Mouse (Mus musculus) C2C12 (cell line): Measurements from ENCODE around the gene Sppl2c. TPM values are rescaled to one million over a fixed set of nuclear protein-coding genes. Genes with fewer than 3 reads are reported as not detected.

Source experiments
- H3K27me3 ChIP-seq: one replicate; pipeline ENCODE4 v1.6.1; 2011; ENCODE audit not compliant: control insufficient read depth, insufficient read depth, insufficient read length
- H3K36me3 ChIP-seq: one replicate; pipeline ENCODE4 v1.6.1; 2011; ENCODE audit not compliant: control insufficient read depth, insufficient read depth
- H3K4me3 ChIP-seq: one replicate; pipeline ENCODE4 v1.5.1; 2011; ENCODE audit warnings: mild to moderate bottlenecking, control low read depth; ENCODE audit not compliant: poor library complexity, insufficient read depth, severe bottlenecking
- H3K79me2 ChIP-seq: one replicate; pipeline ENCODE4 v1.6.1; 2011; ENCODE audit not compliant: control insufficient read depth, insufficient read depth
- H3K79me3 ChIP-seq: one replicate; pipeline ENCODE4 v1.6.1; 2011; ENCODE audit warnings: low read depth, control low read depth
- H3ac ChIP-seq: one replicate; pipeline ENCODE3; 2011; ENCODE audit warnings: low read depth; ENCODE audit not compliant: control insufficient read depth, insufficient read length
- CEBPB ChIP-seq: IDR thresholded peaks from one replicate; pipeline ENCODE4 v1.6.1; 2011; ENCODE audit warnings: low read depth, mild to moderate bottlenecking, control low read depth, moderate library complexity
- CTCF ChIP-seq: IDR thresholded peaks from one replicate; pipeline ENCODE4 v1.5.1; 2011; ENCODE audit not compliant: control insufficient read depth, insufficient read depth, insufficient read length
- FOSL1 ChIP-seq: IDR thresholded peaks from one replicate; pipeline ENCODE4 v1.8.0; 2011; ENCODE audit warnings: mild to moderate bottlenecking, low read length; ENCODE audit not compliant: poor library complexity, insufficient read depth, severe bottlenecking
- MAX ChIP-seq: IDR thresholded peaks from one replicate; pipeline ENCODE4 v1.6.1; 2011; ENCODE audit warnings: mild to moderate bottlenecking, control low read depth
- MYOD1 ChIP-seq: IDR thresholded peaks from one replicate; pipeline ENCODE4 v1.6.1; 2011; ENCODE audit warnings: low read depth; ENCODE audit not compliant: control insufficient read depth, insufficient read length
- MYOG ChIP-seq: IDR thresholded peaks from one replicate; pipeline ENCODE4 v1.6.1; 2011; ENCODE audit not compliant: control insufficient read depth, insufficient read length; ENCODE audit errors: extremely low read depth
- USF1 ChIP-seq: IDR thresholded peaks from one replicate; pipeline ENCODE4 v1.6.1; 2011; ENCODE audit warnings: low read depth, mild to moderate bottlenecking, control low read depth, moderate library complexity
- polyA plus RNA-seq: library from polyadenylated mRNA; unstranded; fragments of >200 nt; fragmentation: generic; extraction: Trizol; gene quantifications from one replicate; pipeline ENCODE4 v1.2.1, GENCODE M21; 2012; ENCODE audit warnings: missing spikeins

The Sppl2c gene
- polyA plus RNA-seq, 1 experiment: not detected

DNA sequence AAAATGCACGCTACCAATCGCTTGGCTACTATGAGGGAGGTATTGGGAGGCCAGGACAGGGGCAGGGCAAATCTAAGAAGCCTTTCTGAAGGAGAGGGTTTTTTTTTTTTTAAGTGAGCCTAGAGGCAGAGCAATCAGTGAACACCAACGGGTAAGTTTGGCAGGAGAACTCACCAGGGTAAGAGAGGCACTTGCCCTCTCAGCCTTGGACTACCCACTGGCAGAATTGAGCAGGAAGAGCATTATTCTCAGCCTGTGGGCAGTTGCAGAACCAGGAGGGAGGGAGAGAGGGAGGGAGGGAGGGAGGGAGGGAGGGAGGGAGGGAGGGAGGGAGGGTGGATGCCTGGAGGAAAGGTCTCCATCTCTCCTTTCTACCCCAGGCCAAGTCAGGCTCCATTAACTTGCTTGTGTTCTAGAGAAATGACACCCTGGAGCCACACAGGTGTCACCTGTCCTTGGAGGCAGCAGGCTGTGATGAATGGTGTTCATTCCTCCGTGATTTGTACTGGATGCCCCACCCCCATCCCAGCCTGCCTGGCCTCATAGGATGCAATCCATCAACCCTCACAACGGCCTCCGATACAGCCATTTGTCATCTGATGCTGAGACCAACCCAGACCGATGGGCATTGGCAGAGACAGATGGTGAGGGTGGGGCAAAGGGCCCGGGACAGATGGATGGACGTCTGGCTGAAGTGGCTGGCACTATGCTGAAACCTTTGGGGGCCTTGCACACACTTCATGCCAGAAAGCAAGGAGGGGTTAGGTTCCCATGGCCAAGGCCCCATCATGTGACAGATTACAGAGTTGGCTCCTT is 31.1 kb upstream of the Sppl2c start:
- TF ChIP-seq CTCF (no peak), MAX (no peak), FOSL1 (no peak)
- no peak overlapping the region for H3K4me3 ChIP-seq
- H3K36me3 ChIP-seq: no peaks in the 10 kb centered on the region

DNA sequence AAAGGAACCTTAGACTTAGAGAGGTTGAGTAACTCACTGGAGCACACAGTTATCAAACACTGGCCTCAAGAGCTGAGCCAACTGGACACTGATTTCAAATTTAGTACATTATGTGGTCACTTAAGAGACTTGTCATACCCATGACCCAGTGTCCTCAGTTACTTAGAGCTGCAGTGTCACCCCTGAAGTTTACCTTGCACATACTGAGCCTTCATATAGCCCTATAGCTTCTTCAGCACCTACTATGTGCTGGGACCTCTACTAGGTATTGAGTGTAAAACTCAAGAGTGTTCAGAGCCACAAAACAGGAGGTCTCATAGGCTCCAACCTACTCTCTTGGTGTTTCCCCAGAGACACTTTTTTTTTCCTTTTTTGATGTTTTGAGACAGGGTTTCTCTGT is 30.2 kb upstream of the Sppl2c start:
- no peaks in the 10 kb centered on the region for H3K79me2 ChIP-seq
- no peak for TF ChIP-seq MYOD1
- TF ChIP-seq MYOG: no peak
- no peak for TF ChIP-seq CTCF
- TF ChIP-seq MAX: no peak
- TF ChIP-seq CEBPB: no peak
- TF ChIP-seq USF1: no peak
- TF ChIP-seq FOSL1: no peak
- H3K27me3 ChIP-seq: peaks cover 31% of the 10 kb centered on the region

More for the DNA sequence above, 31.1 kb upstream of the Sppl2c start:
- Histone ChIP-seq H3K27me3 (peaks cover 39% of the 10 kb centered on the region), H3K79me2 (no peaks in the 10 kb centered on the region), H3K79me3 (no peaks in the 10 kb centered on the region), H3ac (no peak overlapping the region)

DNA sequence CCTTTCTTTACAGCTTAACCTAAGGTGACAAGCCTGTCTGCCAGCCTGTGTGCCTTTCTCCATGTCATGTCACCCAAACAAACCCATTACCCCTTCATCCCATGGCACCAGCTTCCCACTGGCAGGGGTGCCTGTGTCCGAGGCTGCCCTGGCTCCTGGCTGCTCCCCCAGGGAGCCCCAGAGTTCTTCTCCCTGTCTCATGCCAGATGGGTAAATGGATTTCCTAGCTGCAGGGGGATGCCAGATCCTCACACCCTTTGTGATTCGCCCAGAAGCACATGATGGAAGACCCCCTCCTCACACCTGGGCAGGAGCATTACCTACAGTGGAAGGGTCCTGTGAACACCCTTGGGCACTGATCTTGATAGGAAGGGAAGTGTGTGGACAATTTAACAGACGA is 29.7 kb upstream of the Sppl2c start:
- Histone ChIP-seq H3K36me3 (no peaks in the 10 kb centered on the region), H3K4me3 (no peak overlapping the region), H3K79me2 (no peaks in the 10 kb centered on the region), H3K27me3 (peaks cover 26% of the 10 kb centered on the region), H3K79me3 (no peaks in the 10 kb centered on the region), H3ac (no peak overlapping the region)
- TF ChIP-seq MYOD1: no peak
- no peak for TF ChIP-seq CEBPB
- TF ChIP-seq CTCF: no peak
- TF ChIP-seq FOSL1: no peak
- no peak for TF ChIP-seq MAX
- TF ChIP-seq USF1: no peak
- no peak for TF ChIP-seq MYOG

More for the DNA sequence above, 30.2 kb upstream of the Sppl2c start:
- H3ac ChIP-seq: no peak overlapping the region
- H3K79me3 ChIP-seq: no peaks in the 10 kb centered on the region
- no peak overlapping the region for H3K4me3 ChIP-seq
- H3K36me3 ChIP-seq: no peaks in the 10 kb centered on the region

DNA sequence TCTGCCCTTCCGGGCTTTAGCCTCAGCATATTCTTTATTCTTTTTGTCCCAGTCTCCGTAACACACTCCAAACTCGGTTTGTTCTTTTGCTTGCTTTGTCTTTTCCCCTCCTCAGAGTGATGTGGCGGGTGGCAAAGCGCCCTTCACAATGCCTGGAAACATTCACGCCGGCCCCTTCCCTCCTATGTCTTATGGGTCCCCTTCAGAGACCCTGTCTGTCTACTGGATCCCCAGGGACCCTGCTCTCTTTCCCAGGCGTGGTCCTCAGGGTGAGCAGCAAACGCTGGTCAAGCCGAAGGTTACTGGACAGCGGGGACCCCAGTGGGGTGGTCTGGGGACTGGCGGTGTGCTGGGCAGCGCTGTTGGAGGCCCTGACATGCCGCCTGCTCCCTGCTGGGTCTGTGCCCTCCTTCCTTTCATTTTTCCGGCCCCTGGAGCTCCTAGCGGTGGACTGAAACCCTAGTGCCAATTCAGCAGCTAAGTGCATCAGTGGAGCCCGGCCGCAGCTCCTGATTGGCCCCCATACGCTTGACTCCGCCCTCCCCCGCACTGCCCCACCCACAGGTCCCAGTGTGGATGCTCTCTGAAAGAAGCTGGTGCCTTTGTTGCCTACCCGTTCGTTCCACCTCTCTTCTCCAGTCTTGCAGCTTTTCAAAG is 28.4 kb upstream of the Sppl2c start:
- Histone ChIP-seq H3K79me2 (no peaks in the 10 kb centered on the region), H3K36me3 (no peaks in the 10 kb centered on the region), H3K4me3 (no peak overlapping the region), H3ac (peak overlapping the region; percentile 76), H3K27me3 (peaks cover 13% of the 10 kb centered on the region), H3K79me3 (no peaks in the 10 kb centered on the region)
- no peak for TF ChIP-seq MYOG
- no peak for TF ChIP-seq MYOD1
- no peak for TF ChIP-seq CTCF
- TF ChIP-seq CEBPB: no peak
- TF ChIP-seq USF1: no peak
- no peak for TF ChIP-seq FOSL1
- TF ChIP-seq MAX: no peak

DNA sequence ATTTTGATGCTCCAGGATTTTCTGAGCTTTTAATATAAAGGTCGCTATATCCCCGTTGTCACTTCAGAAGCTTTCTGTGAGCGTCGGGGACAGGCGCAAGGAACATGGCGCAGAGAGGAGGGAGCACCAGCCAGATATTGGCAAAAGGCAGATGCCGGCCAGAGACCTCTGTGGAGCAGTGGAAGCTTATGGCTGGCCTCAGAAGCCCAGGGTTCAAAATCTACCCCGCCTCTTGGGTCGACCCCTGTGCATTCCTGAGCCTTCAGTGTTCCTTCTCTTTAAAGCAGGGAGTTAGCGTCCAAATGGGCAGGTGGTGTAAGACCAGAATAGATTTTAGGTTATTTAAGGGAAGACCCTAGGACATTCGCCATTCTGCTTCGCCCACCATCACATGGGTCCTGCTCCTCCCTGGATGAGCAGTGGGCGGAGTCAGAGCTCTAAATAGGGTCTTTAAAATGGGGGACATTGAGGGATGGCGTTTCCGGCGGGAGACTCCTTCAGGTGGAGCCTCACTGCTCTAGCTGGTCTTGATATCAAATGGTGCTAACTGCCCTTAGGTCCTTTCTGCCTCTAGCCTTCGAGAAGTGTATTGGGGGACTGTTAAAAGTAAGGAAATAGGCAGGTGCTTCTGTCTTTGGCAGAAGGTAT is 27.7 kb upstream of the Sppl2c start:
- TF ChIP-seq CEBPB: no peak
- no peak for TF ChIP-seq MYOG
- TF ChIP-seq CTCF: no peak
- TF ChIP-seq MYOD1: no peak
- TF ChIP-seq USF1: no peak
- no peak for TF ChIP-seq FOSL1
- TF ChIP-seq MAX: no peak
- Histone ChIP-seq H3K27me3 (peaks cover 8% of the 10 kb centered on the region), H3ac (no peak overlapping the region), H3K4me3 (no peak overlapping the region), H3K79me2 (no peaks in the 10 kb centered on the region), H3K79me3 (no peaks in the 10 kb centered on the region), H3K36me3 (no peaks in the 10 kb centered on the region)
